Mouse (Mus musculus) myocyte (in vitro differentiated cells): ENCODE results near the gene Mrps33. TPM values are rescaled to one million over a fixed set of nuclear protein-coding genes. Genes with fewer than 3 reads are reported as not detected.
A peak's percentile ranks its signal among the peaks of the same experiment; 100 is the strongest.

Experiments
- H3K27me3 ChIP-seq: one replicate; pipeline ENCODE4 v1.6.1; 2011; ENCODE audit not compliant: control insufficient read depth, insufficient read depth, insufficient read length
- H3K36me3 ChIP-seq: one replicate; pipeline ENCODE4 v1.6.1; 2011; ENCODE audit not compliant: control insufficient read depth, insufficient read depth
- H3K4me2 ChIP-seq: one replicate; pipeline ENCODE4 v1.6.1; 2011; ENCODE audit warnings: low read depth, control low read depth
- H3K4me3 ChIP-seq: one replicate; pipeline ENCODE4 v1.5.1; 2011; ENCODE audit warnings: mild to moderate bottlenecking, control low read depth, moderate library complexity
- H3K79me2 ChIP-seq: one replicate; pipeline ENCODE4 v1.6.1; 2011; ENCODE audit not compliant: control insufficient read depth, insufficient read depth
- H3ac ChIP-seq: one replicate; pipeline ENCODE4 v1.6.1; 2011; ENCODE audit not compliant: control insufficient read depth, insufficient read length
- CEBPB ChIP-seq: IDR thresholded peaks from 2 replicates; pipeline ENCODE4 v1.6.1; 2011; ENCODE audit warnings: mild to moderate bottlenecking, moderate library complexity; ENCODE audit not compliant: poor library complexity, insufficient read depth, severe bottlenecking
- E2F4 ChIP-seq: IDR thresholded peaks from one replicate; pipeline ENCODE4 v1.6.1; 2011; ENCODE audit warnings: mild to moderate bottlenecking, control low read depth, moderate library complexity; ENCODE audit not compliant: insufficient read depth
- MAX ChIP-seq: IDR thresholded peaks from one replicate; pipeline ENCODE4 v1.6.1; 2011; ENCODE audit warnings: low read depth, mild to moderate bottlenecking, control low read depth
- MYOD1 ChIP-seq, 3 experiments: IDR thresholded peaks; one replicate each; pipeline ENCODE4 v1.6.1; 2011; ENCODE audit warnings: control low read depth in 2 of 3, low read depth in 2 of 3, mild to moderate bottlenecking in 2 of 3, moderate library complexity in 1 of 3; ENCODE audit not compliant: insufficient read length in 2 of 3, control insufficient read depth in 1 of 3
- MYOG ChIP-seq, 3 experiments: IDR thresholded peaks; one replicate each; pipeline ENCODE4 v1.6.1; 2011; ENCODE audit warnings: control low read depth in 2 of 3, low read depth in 2 of 3, mild to moderate bottlenecking in 2 of 3; ENCODE audit not compliant: insufficient read length in 2 of 3, control insufficient read depth in 1 of 3, insufficient read depth in 1 of 3
- POLR2A ChIP-seq: IDR thresholded peaks from one replicate; pipeline ENCODE4 v1.6.1; 2011; ENCODE audit warnings: low read depth, mild to moderate bottlenecking, control low read depth, moderate library complexity; ENCODE audit not compliant: insufficient read length
- POLR2AphosphoS2 ChIP-seq: IDR thresholded peaks from one replicate; pipeline ENCODE4 v1.6.1; 2011; ENCODE audit warnings: low read depth, control low read depth; ENCODE audit not compliant: insufficient read length
- REST ChIP-seq: IDR thresholded peaks from one replicate; pipeline ENCODE4 v1.6.1; 2011; ENCODE audit warnings: mild to moderate bottlenecking, control low read depth, moderate library complexity; ENCODE audit not compliant: insufficient read depth, insufficient read length
- SRF ChIP-seq: IDR thresholded peaks from one replicate; pipeline ENCODE4 v1.6.1; 2011; ENCODE audit warnings: low read depth; ENCODE audit not compliant: control insufficient read depth, insufficient read length
- TCF12 ChIP-seq: IDR thresholded peaks from one replicate; pipeline ENCODE4 v1.6.1; 2011; ENCODE audit warnings: mild to moderate bottlenecking, control low read depth; ENCODE audit not compliant: poor library complexity, insufficient read depth, severe bottlenecking
- TCF3 ChIP-seq: IDR thresholded peaks from one replicate; pipeline ENCODE4 v1.6.1; 2011; ENCODE audit warnings: low read depth, control low read depth; ENCODE audit not compliant: insufficient read length
- USF1 ChIP-seq: IDR thresholded peaks from one replicate; pipeline ENCODE4 v1.6.1; 2011; ENCODE audit warnings: low read depth, mild to moderate bottlenecking, control low read depth, moderate library complexity
- polyA plus RNA-seq: library from polyadenylated mRNA; unstranded; fragments of >200 nt; fragmentation: generic; extraction: Trizol; gene quantifications from one replicate; pipeline ENCODE4 v1.2.1, GENCODE M21; 2012; ENCODE audit warnings: missing spikeins

Gene Mrps33
- polyA plus RNA-seq, 1 experiment = 113 TPM

DNA sequence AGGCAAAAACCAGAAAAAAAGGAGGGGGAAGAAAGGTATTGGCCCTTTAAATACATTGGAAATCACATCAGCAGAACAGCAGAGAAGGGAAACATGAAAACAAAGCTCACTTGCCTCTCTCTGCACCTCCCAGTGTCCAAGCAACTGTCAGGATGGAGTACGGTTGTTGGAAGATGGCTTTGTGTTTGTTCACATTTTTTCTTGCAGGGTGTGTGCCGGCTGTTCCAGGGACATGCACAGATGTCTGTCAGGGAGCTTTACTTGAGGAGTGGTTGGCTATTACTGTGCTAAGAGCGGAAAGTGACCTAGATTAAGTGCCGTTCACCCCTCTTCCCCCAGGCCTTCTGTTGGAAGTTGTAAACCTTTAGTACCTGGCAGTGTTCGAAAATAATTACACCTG is 19.0 kb downstream of the Mrps33 start:
- no peaks in the 10 kb centered on the region for H3K79me2 ChIP-seq
- no peak overlapping the region for H3K4me3 ChIP-seq
- H3ac ChIP-seq = no peak overlapping the region
- TF ChIP-seq CEBPB (no peak), TCF12 (no peak), POLR2AphosphoS2 (no peak), MYOD1 (IDR thresholded peaks at IDR 0.05; ENCODE audit: control insufficient read depth in 1 of 3, insufficient read length in 2 of 3, low read depth in 2 of 3) (no peak), TCF3 (no peak), E2F4 (no peak), REST (no peak), MAX (no peak), POLR2A (no peak), SRF (no peak)
- H3K27me3 ChIP-seq = peaks cover 9% of the 10 kb centered on the region
- no peak overlapping the region for H3K4me2 ChIP-seq
- no peaks in the 10 kb centered on the region for H3K36me3 ChIP-seq

DNA sequence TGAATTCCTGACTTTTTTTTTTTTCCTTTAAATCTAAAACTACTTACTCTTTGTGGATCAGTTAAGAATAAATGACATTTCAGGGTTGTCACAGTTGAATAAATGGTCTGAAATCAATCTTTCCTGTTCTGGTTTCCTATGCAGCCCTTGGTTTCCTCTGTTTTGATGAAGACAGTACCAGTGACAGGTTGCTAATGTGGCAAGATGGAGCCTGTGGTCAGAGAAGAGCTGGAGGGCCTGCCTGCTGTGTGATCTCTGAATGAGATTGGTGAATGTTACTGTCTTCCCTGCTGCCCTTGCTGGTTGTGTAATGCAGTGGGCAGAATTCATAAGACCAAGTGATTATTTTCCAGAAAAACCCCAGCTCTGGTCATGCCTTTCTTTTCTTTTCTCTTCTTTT is 22.4 kb downstream of the Mrps33 start:
- H3K27me3 ChIP-seq = peaks cover 14% of the 10 kb centered on the region
- no peaks in the 10 kb centered on the region for H3K36me3 ChIP-seq
- H3K79me2 ChIP-seq = no peaks in the 10 kb centered on the region
- H3K4me2 ChIP-seq = no peak overlapping the region
- H3ac ChIP-seq = no peak overlapping the region
- no peak overlapping the region for H3K4me3 ChIP-seq
- no peak for TF ChIP-seq CEBPB
- TF ChIP-seq E2F4 = no peak
- no peak for TF ChIP-seq USF1
- no peak for TF ChIP-seq MYOG (IDR thresholded peaks at IDR 0.05; ENCODE audit: control insufficient read depth in 1 of 3, insufficient read depth in 1 of 3, insufficient read length in 2 of 3, low read depth in 2 of 3)
- TF ChIP-seq TCF12 = no peak
- TF ChIP-seq POLR2A = no peak
- no peak for TF ChIP-seq POLR2AphosphoS2
- TF ChIP-seq REST = no peak
- TF ChIP-seq TCF3 = no peak
- TF ChIP-seq SRF = no peak
- no peak for TF ChIP-seq MAX
- TF ChIP-seq MYOD1 (IDR thresholded peaks at IDR 0.05; ENCODE audit: control insufficient read depth in 1 of 3, insufficient read length in 2 of 3, low read depth in 2 of 3) = no peak

DNA sequence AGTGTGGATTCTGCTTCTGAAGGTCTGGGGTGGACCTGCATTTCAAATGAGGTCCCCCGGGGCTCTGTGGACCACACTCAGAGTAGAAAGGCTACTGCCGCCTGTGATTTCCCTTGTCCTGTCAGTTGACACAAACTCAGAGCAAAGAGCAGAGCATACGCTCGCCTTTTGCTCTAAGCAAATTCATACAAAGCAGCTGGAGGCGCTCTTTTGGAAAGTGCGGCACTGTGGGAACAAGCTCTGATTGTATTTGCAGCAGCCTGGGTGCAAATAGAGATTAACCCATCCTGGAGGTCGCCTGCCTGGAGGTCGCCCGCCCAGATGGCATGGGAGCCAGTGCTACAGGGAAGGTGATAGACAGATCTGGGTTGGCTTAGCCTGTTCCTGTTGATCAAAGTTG is 23.0 kb downstream of the Mrps33 start:
- no peak overlapping the region for H3K4me2 ChIP-seq
- no peak for TF ChIP-seq SRF
- no peak for TF ChIP-seq TCF12
- no peak for TF ChIP-seq USF1
- TF ChIP-seq REST = no peak
- no peak for TF ChIP-seq MYOG (IDR thresholded peaks at IDR 0.05; ENCODE audit: control insufficient read depth in 1 of 3, insufficient read depth in 1 of 3, insufficient read length in 2 of 3, low read depth in 2 of 3)
- no peak for TF ChIP-seq POLR2A
- TF ChIP-seq POLR2AphosphoS2 = no peak
- TF ChIP-seq E2F4 = no peak
- no peak for TF ChIP-seq MYOD1 (IDR thresholded peaks at IDR 0.05; ENCODE audit: control insufficient read depth in 1 of 3, insufficient read length in 2 of 3, low read depth in 2 of 3)
- no peak for TF ChIP-seq MAX
- TF ChIP-seq TCF3 = no peak
- no peak for TF ChIP-seq CEBPB

DNA sequence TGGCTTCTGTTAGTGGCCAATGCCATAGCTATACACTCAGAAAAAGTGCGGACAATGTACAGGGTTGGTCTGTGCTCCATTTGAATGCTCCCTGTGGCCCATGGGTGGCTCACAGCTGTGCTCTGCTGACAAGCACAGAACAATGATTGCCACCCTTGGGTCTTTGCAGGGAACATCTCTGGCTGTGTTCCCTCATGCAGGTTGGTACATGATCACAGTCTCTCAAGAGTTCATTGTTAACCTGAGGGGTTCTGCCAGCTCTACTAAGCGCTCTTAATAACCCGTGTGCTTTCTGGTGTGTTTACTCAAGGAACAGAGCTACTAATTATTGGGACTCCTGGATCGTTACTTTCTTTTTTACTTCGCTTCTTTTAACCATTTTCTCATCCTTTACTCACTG is 24.8 kb downstream of the Mrps33 start:
- Histone ChIP-seq H3K27me3 (peaks cover 14% of the 10 kb centered on the region), H3K4me3 (no peak overlapping the region), H3K36me3 (no peaks in the 10 kb centered on the region), H3ac (no peak overlapping the region), H3K79me2 (no peaks in the 10 kb centered on the region), H3K4me2 (peak overlapping the region; percentile 24)
- TF ChIP-seq USF1 (no peak), POLR2A (no peak), POLR2AphosphoS2 (no peak), TCF3 (no peak), TCF12 (no peak), REST (no peak), CEBPB (no peak), MYOG (IDR thresholded peaks at IDR 0.05; ENCODE audit: control insufficient read depth in 1 of 3, insufficient read depth in 1 of 3, insufficient read length in 2 of 3, low read depth in 2 of 3) (no peak), MYOD1 (IDR thresholded peaks at IDR 0.05; ENCODE audit: control insufficient read depth in 1 of 3, insufficient read length in 2 of 3, low read depth in 2 of 3) (no peak), MAX (no peak), E2F4 (no peak), SRF (no peak)

More for the DNA sequence above, 23.0 kb downstream of the Mrps33 start:
- H3K27me3 ChIP-seq = peaks cover 14% of the 10 kb centered on the region
- H3K79me2 ChIP-seq = no peaks in the 10 kb centered on the region
- no peak overlapping the region for H3ac ChIP-seq
- no peaks in the 10 kb centered on the region for H3K36me3 ChIP-seq
- H3K4me3 ChIP-seq = no peak overlapping the region

DNA sequence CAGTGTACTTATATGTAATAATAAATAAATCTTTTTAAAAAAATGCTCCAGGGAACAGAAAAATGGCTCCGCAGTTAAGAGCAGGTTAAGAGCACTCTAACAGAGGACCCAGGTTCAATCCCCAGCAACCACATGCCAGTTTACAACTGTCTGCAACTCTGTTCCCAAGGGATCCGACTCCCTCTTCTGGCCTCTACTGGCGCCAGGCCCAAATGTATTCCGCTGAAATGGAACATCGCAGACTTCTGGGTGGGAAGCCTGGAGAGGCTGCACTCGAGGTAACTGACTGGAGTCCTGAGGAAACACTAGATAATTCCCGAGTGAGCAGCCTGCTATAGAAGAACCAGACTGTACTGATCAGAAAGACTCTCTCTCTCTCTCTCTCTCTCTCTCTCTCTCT is 27.3 kb downstream of the Mrps33 start:
- no peak for TF ChIP-seq REST
- TF ChIP-seq TCF12 = no peak
- no peak for TF ChIP-seq TCF3
- no peak for TF ChIP-seq MYOG (IDR thresholded peaks at IDR 0.05; ENCODE audit: control insufficient read depth in 1 of 3, insufficient read depth in 1 of 3, insufficient read length in 2 of 3, low read depth in 2 of 3)
- TF ChIP-seq E2F4 = no peak
- no peak for TF ChIP-seq MAX
- TF ChIP-seq USF1 = no peak
- no peak for TF ChIP-seq SRF
- no peak for TF ChIP-seq MYOD1 (IDR thresholded peaks at IDR 0.05; ENCODE audit: control insufficient read depth in 1 of 3, insufficient read length in 2 of 3, low read depth in 2 of 3)
- TF ChIP-seq POLR2A = no peak
- TF ChIP-seq POLR2AphosphoS2 = no peak
- no peak for TF ChIP-seq CEBPB
- Histone ChIP-seq H3K79me2 (no peaks in the 10 kb centered on the region), H3ac (no peak overlapping the region), H3K4me2 (no peak overlapping the region), H3K4me3 (no peak overlapping the region), H3K36me3 (no peaks in the 10 kb centered on the region), H3K27me3 (peaks cover 14% of the 10 kb centered on the region)
